Mouse (Mus musculus) bone marrow, adult 2 months (tissue): ENCODE measurements around the gene 1700001P01Rik. TPM values are rescaled to one million over a fixed set of nuclear protein-coding genes. Genes with fewer than 3 reads are reported as not detected.

ENCODE experiments used
- H3K27ac ChIP-seq: fragments of 200-500 bp; 2 replicates; pipeline ENCODE4 v1.5.1; 2012; ENCODE audit warnings: low read depth, mild to moderate bottlenecking, control low read depth, inconsistent platforms, low read length; ENCODE audit not compliant: control insufficient read depth, poor library complexity, insufficient read depth
- H3K4me1 ChIP-seq: fragments of 200-500 bp; 2 replicates; pipeline ENCODE4 v1.6.1; 2011; ENCODE audit warnings: low read length; ENCODE audit not compliant: control insufficient read depth, insufficient read depth
- H3K4me3 ChIP-seq: fragments of 200-500 bp; replicated peaks from 2 replicates; pipeline ENCODE3; 2011; ENCODE audit warnings: mild to moderate bottlenecking, low read depth, low read length, control low read depth; ENCODE audit not compliant: control insufficient read depth
- CTCF ChIP-seq: fragments of 200-500 bp; IDR thresholded peaks from 2 replicates; pipeline ENCODE4 v1.5.1; 2011; ENCODE audit warnings: low read length, control low read depth; ENCODE audit not compliant: control insufficient read depth, insufficient read depth
- POLR2A ChIP-seq: fragments of 200-500 bp; IDR thresholded peaks from 2 replicates; pipeline ENCODE4 v1.6.1; 2011; ENCODE audit warnings: low read depth, mild to moderate bottlenecking, control low read depth, low read length, borderline replicate concordance; ENCODE audit not compliant: control insufficient read depth
- WGBS: fragments of 180-500 bp; shearing (Covaris S2); methylation state at CpG from one replicate; pipeline ENCODE4 v1.1.7; 2018; 5-methylcytosine and 5-hydroxymethylcytosine counted together
- polyA plus RNA-seq: library from polyadenylated mRNA; stranded (reverse); fragments of >200 nt; gene quantifications from 2 replicates; pipeline ENCODE4 v1.2.4, GENCODE M21; 2011; ENCODE audit warnings: low replicate concordance; ENCODE audit not compliant: missing spikeins, insufficient read depth, insufficient read length

Gene 1700001P01Rik
- polyA plus RNA-seq, 1 experiment, result not detected

- peaks cover 2% of the 10 kb centered on the region for H3K4me1 ChIP-seq
These were observed 22.4 kb downstream of the 1700001P01Rik start for GRCm38 (mm10) chr11:97753277-97753676.

DNA sequence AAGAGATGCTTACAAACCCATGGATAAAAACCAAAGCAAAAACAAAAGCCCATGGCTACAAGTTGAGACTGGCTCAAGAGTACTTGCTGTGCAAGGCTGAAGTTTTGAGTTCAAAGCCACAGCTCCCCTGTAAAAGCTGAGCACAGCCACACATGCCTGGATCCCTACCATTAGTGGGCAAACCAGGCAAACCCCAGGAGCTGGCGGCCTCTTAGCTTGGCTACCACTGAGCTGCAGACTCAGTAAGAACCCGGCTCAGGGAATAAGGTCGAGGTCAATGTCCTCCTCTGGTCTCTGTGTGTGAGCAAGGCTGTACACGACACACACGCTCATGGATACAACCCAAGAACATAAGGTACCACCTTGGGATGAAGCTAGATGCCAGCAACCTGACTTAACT, 27.2 kb downstream of the 1700001P01Rik start:
- WGBS, result 78% methylated on average over 5 of the region's 5 CpGs
- H3K27ac ChIP-seq, result 0 out of 2 replicates have a peak overlapping the region, but pooled peaks have one; percentile 17
- TF ChIP-seq CTCF (no peak), POLR2A (no peak)
- no peak overlapping the region for H3K4me3 ChIP-seq
- H3K4me1 ChIP-seq, result no peaks in the 10 kb centered on the region; the same call in 1 of the 2 replicates

More at GRCm38 (mm10) chr11:97753277-97753676, 22.4 kb downstream of the 1700001P01Rik start:
- no peak overlapping the region for H3K27ac ChIP-seq
- WGBS, result 88% methylated on average over 8 of the region's 8 CpGs
- TF ChIP-seq CTCF, result no peak
- H3K4me3 ChIP-seq, result no peak overlapping the region

DNA sequence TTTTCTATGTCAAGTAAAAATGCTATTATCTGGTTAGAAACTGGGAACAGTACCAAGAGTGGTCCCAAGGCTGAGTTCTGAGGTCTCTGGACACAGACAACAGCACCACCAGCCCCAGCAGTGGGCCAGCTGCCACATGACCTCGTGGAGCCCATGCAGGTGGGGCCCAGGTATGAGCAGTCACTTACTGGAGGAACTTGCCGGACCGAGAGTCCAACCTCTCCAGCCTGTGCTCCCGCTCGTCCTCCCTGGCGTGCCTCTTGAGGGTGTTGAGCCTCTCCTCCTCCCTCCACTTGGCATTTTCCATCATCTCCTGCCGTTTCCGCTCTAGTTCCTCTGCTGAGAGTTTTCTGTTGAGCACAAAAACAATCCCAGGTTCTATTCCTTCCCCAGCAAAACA, 27.9 kb downstream of the 1700001P01Rik start:
- H3K4me3 ChIP-seq, result no peak overlapping the region

DNA sequence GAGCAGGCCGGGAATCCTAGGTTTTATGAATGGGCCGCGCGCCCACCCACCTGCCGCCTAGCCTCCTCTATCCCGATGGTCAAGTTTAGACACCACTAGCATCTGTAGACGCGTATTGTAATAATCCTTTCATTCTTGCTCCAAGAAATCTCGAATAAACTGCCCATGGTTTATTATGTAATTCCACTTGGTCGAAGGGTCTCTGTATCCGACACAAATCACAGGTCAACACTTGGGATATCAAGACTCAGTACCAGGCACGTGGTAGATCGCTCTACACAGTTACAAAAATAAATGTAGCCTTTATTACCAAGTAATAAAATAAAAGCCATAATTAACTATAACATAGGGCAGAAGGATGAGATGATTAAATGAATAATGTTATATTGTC, 30.4 kb downstream of the 1700001P01Rik start:
- TF ChIP-seq POLR2A, result no peak
- H3K4me1 ChIP-seq, result peaks cover 3% of the 10 kb centered on the region; the same call in 1 of the 2 replicates
- peak overlapping the region; percentile 89 for H3K27ac ChIP-seq
- peak overlapping the region; percentile 80 for H3K4me3 ChIP-seq
- 4% methylated on average over 13 of the region's 13 CpGs for WGBS

More for the DNA sequence above, 27.9 kb downstream of the 1700001P01Rik start:
- TF ChIP-seq POLR2A (no peak), CTCF (no peak)
- Histone ChIP-seq H3K4me1 (no peaks in the 10 kb centered on the region; the same call in 1 of the 2 replicates), H3K27ac (no peak overlapping the region)
- WGBS, result 89% methylated on average over 8 of the region's 8 CpGs

DNA sequence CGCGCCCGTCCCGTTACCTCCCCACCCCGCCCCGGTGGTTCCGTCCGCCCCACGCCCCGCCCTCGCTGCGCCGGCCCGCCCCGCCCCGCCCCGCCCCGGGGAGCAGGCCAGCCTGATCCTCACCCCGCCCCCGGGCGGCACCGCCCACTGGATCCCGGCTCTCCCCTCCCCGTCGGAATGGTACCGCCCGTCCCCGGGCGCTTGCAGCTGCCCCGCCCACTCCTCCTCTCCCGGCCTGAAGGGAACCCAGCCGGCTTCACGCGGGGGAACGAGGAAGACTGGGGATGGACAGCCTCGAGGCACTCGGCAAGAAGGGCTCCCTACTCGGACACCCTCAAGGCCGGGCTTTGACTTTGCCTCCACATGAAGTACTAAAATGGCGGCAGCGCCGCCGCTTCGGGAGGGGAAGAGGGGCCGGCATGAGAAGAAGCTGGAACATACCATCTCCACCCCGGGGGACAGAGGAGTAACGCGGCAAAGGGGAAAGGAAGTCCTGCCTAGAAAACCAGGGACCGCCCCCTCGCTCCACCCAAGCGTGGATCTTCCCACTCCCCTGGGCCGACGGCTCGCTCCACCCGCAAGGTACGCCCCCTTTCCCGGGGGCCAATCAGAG, 30.9 kb downstream of the 1700001P01Rik start:
- Histone ChIP-seq H3K4me1 (peaks cover 4% of the 10 kb centered on the region), H3K4me3 (peak overlapping the region; percentile 80), H3K27ac (peak overlapping the region; percentile 89)
- WGBS, result 1% methylated on average over 57 of the region's 57 CpGs
- TF ChIP-seq CTCF, result no peak
- TF ChIP-seq POLR2A, result no peak; the same call in 1 of the 2 replicates

DNA sequence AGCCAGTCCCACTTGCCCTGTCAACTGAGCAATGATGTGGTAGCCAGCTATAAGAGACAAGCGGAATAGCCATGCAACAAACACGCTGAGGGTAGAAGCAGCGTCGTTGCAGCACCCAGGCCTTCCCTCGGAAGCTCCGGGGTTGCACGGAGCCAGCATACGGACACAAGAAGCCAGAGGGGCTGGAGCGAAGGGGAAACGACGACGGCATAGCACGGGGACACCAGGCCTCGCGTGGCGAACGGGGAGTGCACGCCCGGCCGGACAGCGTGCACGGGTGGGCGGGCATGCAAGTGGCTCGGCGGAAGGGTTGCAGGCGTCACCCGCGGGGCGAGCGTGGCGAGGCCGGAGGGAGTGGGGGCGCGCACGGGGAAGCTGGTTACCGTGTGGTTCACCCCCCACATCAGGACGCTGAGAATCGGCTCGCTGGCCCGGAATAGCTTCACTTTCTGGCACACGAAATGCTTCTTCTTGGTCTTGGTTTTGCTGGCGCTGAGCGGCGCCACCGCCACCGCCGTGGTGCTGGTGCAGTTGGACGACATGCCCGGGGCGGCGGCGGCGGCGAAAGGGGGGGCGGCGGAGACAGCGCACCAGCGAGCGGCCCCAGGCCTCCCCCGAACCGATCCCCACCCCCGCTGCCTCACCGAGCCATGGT, 31.5 kb downstream of the 1700001P01Rik start, which contains the start of gene Pip4k2b:
Gene Pip4k2b (minus strand): TSS at position 642 of the 655 bp plus-strand sequence.
- H3K4me3 ChIP-seq, result peak within 1 kb of the TSS; percentile 80
- peak within 1 kb of the TSS; percentile 89 for H3K27ac ChIP-seq
- WGBS, result under 1% methylated on average over 62 of the region's 63 CpGs
- TF ChIP-seq POLR2A, result no peak
- no peak for TF ChIP-seq CTCF
- peaks cover 4% of the 10 kb centered on the region for H3K4me1 ChIP-seq

DNA sequence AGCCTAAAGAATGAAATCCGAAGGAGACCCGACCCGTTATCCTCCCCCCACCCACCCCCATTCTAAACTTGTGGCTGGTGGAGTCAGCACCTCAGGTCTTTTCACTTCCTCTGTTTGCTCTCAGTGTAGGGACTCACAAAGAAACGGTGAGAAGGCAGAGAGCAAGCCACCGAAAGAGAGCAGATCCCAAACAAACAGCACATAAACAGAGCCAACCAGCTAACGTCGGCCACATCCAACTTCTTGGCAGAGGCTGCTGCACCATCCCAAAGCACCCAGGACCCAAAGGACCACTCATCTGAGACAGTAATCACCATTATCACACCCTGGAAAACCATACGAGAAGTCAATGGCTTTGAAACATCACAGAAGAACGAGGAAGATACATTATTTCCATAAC, 32.3 kb downstream of the 1700001P01Rik start:
- peak overlapping the region; percentile 49; the same call in 1 of the 2 replicates for H3K27ac ChIP-seq
- H3K4me1 ChIP-seq, result peaks cover 4% of the 10 kb centered on the region
- WGBS, result 2% methylated on average over 9 of the region's 9 CpGs
- H3K4me3 ChIP-seq, result peak overlapping the region; percentile 73
- TF ChIP-seq POLR2A (no peak), CTCF (no peak)

DNA sequence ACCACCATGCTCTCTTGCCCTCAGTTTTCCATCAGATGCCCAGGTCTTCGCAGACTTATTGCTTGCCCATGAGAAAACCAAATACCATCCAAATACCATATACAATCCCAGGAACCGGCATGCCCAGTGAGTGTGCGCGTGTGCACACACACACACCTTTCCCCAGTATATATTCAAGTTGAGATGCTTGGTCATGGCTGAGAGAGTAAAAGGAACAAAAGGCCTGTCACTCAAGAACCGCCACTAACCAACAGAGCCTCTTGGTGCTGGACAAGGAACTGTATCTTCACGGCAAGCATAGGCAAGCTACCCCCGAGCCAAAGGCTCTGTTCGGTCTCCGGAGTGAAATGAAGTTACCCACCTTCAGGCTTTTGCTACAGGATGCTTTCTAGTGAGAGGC, 33.1 kb downstream of the 1700001P01Rik start:
- TF ChIP-seq CTCF, result no peak
- TF ChIP-seq POLR2A, result no peak
- Histone ChIP-seq H3K4me3 (no peak overlapping the region), H3K27ac (peak overlapping the region; percentile 11; the same call in 1 of the 2 replicates), H3K4me1 (peaks cover 4% of the 10 kb centered on the region)
- 58% methylated on average over 9 of the region's 9 CpGs for WGBS
